Mouse (Mus musculus) left cerebral cortex, postnatal 14 days (tissue): ENCODE data around the gene Chst3. TPM values are rescaled to one million over a fixed set of nuclear protein-coding genes. Genes with fewer than 3 reads are reported as not detected.
"Not testable (repeated sequence)": the region's sequence is repeated elsewhere in the genome, so short reads cannot be mapped to it uniquely, and the experiment has no call there.

Experiments
- DNase-seq, 2 experiments: peaks; one replicate each; pipeline ENCODE4 v3.0.0; 2021 to 2022; ENCODE audit warnings: low spot score in 2 of 2, mixed read lengths in 1 of 2
- intact Hi-C: fragments of 180-260 bp; cut with DNase I; formaldehyde crosslinking; loops from one replicate; pipeline ENCODE4 v1.15.1; 2025
- long read RNA-seq, 2 experiments: library from polyadenylated mRNA; stranded (forward); transcript quantifications; one replicate each; pipeline ENCODE4 v2.0.0; 2021
- total RNA-seq, 2 experiments: library from RNA; stranded (reverse); gene quantifications; 2 replicates each; pipeline ENCODE4 v1.2.3; 2021

Gene Chst3
- total RNA-seq: 1 to 10 TPM; 2.2 to 2.6 TPM
- long read RNA-seq, experiment 1, partial matches to known transcripts: 0 of 3 reads
- long read RNA-seq, experiment 1, other reads (novel, unspliced or antisense): 3 of 3 reads
- long read RNA-seq, experiment 2, partial matches to known transcripts: 0 of 2 reads
- long read RNA-seq, experiment 2, other reads (novel, unspliced or antisense): 2 of 2 reads

GRCm38 (mm10) chr10:60218591-60219499, at the start of gene Chst3:
Gene Chst3, minus strand, starts transcription at chr10:60219260.
- no peak for DNase-seq
- intact Hi-C loops: no loop called here

- no peak for DNase-seq
- intact Hi-C loops: no loop called here
Measured at GRCm38 (mm10) chr10:60268738-60269137, 49.7 kb upstream of the Chst3 start.

GRCm38 (mm10) chr10:60266842-60267401, 47.9 kb upstream of the Chst3 start:
- intact Hi-C loops: no loop called here
- no peak for DNase-seq

- intact Hi-C loops: no loop called here
- DNase-seq: no peak
Measured at GRCm38 (mm10) chr10:60265252-60265651, 46.2 kb upstream of the Chst3 start.

GRCm38 (mm10) chr10:60263351-60263750, 44.3 kb upstream of the Chst3 start:
- DNase-seq: no peak
- intact Hi-C loops: no loop called here

GRCm38 (mm10) chr10:60262386-60262785, 43.3 kb upstream of the Chst3 start:
- intact Hi-C loops: no loop called here

GRCm38 (mm10) chr10:60261530-60261929, 42.5 kb upstream of the Chst3 start:
- intact Hi-C loops: no loop called here
- DNase-seq: no peak

More at GRCm38 (mm10) chr10:60262386-60262785, 43.3 kb upstream of the Chst3 start:
- peak; percentile 86 to 95 for DNase-seq

GRCm38 (mm10) chr10:60260557-60261294, 41.7 kb upstream of the Chst3 start:
- DNase-seq: no peak
- intact Hi-C loops: no loop called here

GRCm38 (mm10) chr10:60257261-60257825, 38.3 kb upstream of the Chst3 start:
- DNase-seq: no peak
- intact Hi-C loops: no loop called here

GRCm38 (mm10) chr10:60256088-60256487, 37.0 kb upstream of the Chst3 start:
- no peak for DNase-seq
- intact Hi-C loops: no loop called here

- DNase-seq: no peak
- intact Hi-C loops: no loop called here
Measured at GRCm38 (mm10) chr10:60252606-60253005, 33.5 kb upstream of the Chst3 start.

- no peak for DNase-seq
- intact Hi-C loops: no loop called here
Measured at GRCm38 (mm10) chr10:60252187-60252586, 33.1 kb upstream of the Chst3 start.

- no peak for DNase-seq
- intact Hi-C loops: no loop called here
Measured at GRCm38 (mm10) chr10:60250426-60250965, 31.4 kb upstream of the Chst3 start.

GRCm38 (mm10) chr10:60248345-60248744, 29.3 kb upstream of the Chst3 start:
- intact Hi-C loops: loop anchor here (10.0 kb wide), 2 partner anchors 254 to 354 kb away; no protein-coding TSS in a partner anchor

GRCm38 (mm10) chr10:60246519-60246918, 27.5 kb upstream of the Chst3 start:
- DNase-seq: peak; percentile 55 to 73
- intact Hi-C loops: loop anchor here (10.0 kb wide), 2 partner anchors 252 to 352 kb away; no protein-coding TSS in a partner anchor

More at GRCm38 (mm10) chr10:60248345-60248744, 29.3 kb upstream of the Chst3 start:
- DNase-seq: not testable (repeated sequence)

- DNase-seq: no peak
- intact Hi-C loops: loop anchor here (1.0 to 10.0 kb wide), 5 partner anchors 33 to 351 kb away; no protein-coding TSS in a partner anchor
Measured at GRCm38 (mm10) chr10:60245635-60246034, 26.6 kb upstream of the Chst3 start.

GRCm38 (mm10) chr10:60245041-60245440, 26.0 kb upstream of the Chst3 start:
- intact Hi-C loops: loop anchor here (1.0 to 10.0 kb wide), 5 partner anchors 34 to 350 kb away; no protein-coding TSS in a partner anchor
- peak; percentile 95 to 96 for DNase-seq

- DNase-seq: no peak
- intact Hi-C loops: loop anchor here (2.0 to 10.0 kb wide), 4 partner anchors 35 to 349 kb away; no protein-coding TSS in a partner anchor
Measured at GRCm38 (mm10) chr10:60243941-60244340, 24.9 kb upstream of the Chst3 start.

GRCm38 (mm10) chr10:60240416-60240815, 21.4 kb upstream of the Chst3 start:
- no peak for DNase-seq
- intact Hi-C loops: loop anchor here (10.0 kb wide), 2 partner anchors 246 to 346 kb away; no protein-coding TSS in a partner anchor
